Comparison of ENCODE assay signal across 19 mouse cellular contexts in genomic region chr16:7145505-7145904, GRCm38 (mm10).
DNase-seq lines count a peak whose midpoint lies in the region; ATAC-seq lines count a peak whose summit lies in the region.
"Had no signal": no experiment of that assay in that cellular context is flagged by ENCODE, and none has a peak within 500 bp of the region (broad histone marks: within the 10 kb centered on the region; RNA-seq: fewer than 3 reads in every experiment).

No protein-coding gene starts in this region.

- peaks cover 15% of the 10 kb centered on the region for H3K4me1 ChIP-seq in neural tube, embryonic 11.5 days (ENCODE audit: control insufficient read depth, insufficient read depth, low read length)
- H3K4me1 ChIP-seq in hindbrain, embryonic 15.5 days (replicated peaks): peaks cover 59% of the 10 kb centered on the region
- peaks cover 56% of the 10 kb centered on the region for H3K4me1 ChIP-seq in midbrain, embryonic 16.5 days (ENCODE audit: control insufficient read depth, insufficient read depth, low read length)
- H3K4me1 ChIP-seq: liver, embryonic 15.5 days had no signal

- no peaks in the 10 kb centered on the region for H3K36me3 ChIP-seq in neural tube, embryonic 11.5 days (ENCODE audit: control insufficient read depth, insufficient read depth, low read length)
- H3K36me3 ChIP-seq in hindbrain, embryonic 15.5 days: no peaks in the 10 kb centered on the region
- H3K36me3 ChIP-seq in midbrain, embryonic 16.5 days (ENCODE audit: control insufficient read depth, insufficient read depth, low read length): no peaks in the 10 kb centered on the region
- H3K36me3 ChIP-seq: heart, embryonic 15.5 days; limb, embryonic 15.5 days; liver, embryonic 15.5 days had no signal

- ATAC-seq in neural tube, embryonic 11.5 days (ENCODE audit: insufficient read depth, low FRiP score, low TSS enrichment): no peak
- ATAC-seq in hindbrain, embryonic 15.5 days (ENCODE audit: low FRiP score, low read depth): no peak
- ATAC-seq in midbrain, embryonic 16.5 days: no peak
- no peak for ATAC-seq in inflammation-experienced regulatory T-cells, adult 6 months

- H3K4me2 ChIP-seq in neural tube, embryonic 11.5 days (ENCODE audit: low read depth): no peak overlapping the region
- 0 out of 2 replicates have a peak overlapping the region, but pooled peaks have one; percentile 2 for H3K4me2 ChIP-seq in hindbrain, embryonic 15.5 days
- H3K4me2 ChIP-seq in midbrain, embryonic 16.5 days (ENCODE audit: low read length): peak overlapping the region; percentile 12; the same call in 1 of the 2 replicates
- H3K4me2 ChIP-seq: heart, embryonic 15.5 days; limb, embryonic 15.5 days; liver, embryonic 15.5 days had no signal

- no peaks in the 10 kb centered on the region for H3K9me3 ChIP-seq in neural tube, embryonic 11.5 days (ENCODE audit: control insufficient read depth, low read length)
- H3K9me3 ChIP-seq in hindbrain, embryonic 15.5 days: no peaks in the 10 kb centered on the region
- no peaks in the 10 kb centered on the region for H3K9me3 ChIP-seq in midbrain, embryonic 16.5 days (replicated peaks; ENCODE audit: control insufficient read depth, low read length, poor library complexity, severe bottlenecking)
- H3K9me3 ChIP-seq: heart, embryonic 15.5 days; limb, embryonic 15.5 days; liver, embryonic 15.5 days had no signal

- DNase-seq in neural tube, embryonic 11.5 days (ENCODE audit: low spot score): no peak
- DNase-seq in neural tube, embryonic 10.5 days (ENCODE audit: extremely low spot score, low spot score): no peak
- peak; percentile 50 for DNase-seq in retina, postnatal 1 day
- no peak for DNase-seq in urinary bladder, postnatal 14 days (ENCODE audit: low spot score)
- DNase-seq in layer of hippocampus, postnatal 36 days: no peak
- DNase-seq: adrenal gland, postnatal 10 days; cerebellum, adult 9-11 months; gastrocnemius, postnatal 25 days; heart, adult 2 months; kidney, adult 2 months; kidney, postnatal 10 days; right cerebral cortex, adult 18-20 months; thymus, postnatal 36 days had no signal

- 61% methylated on average over 10 of the region's 10 CpGs for WGBS in neural tube, embryonic 11.5 days
- 23% methylated on average over 10 of the region's 10 CpGs for WGBS in hindbrain, embryonic 15.5 days
- WGBS in midbrain, embryonic 16.5 days: 26% methylated on average over 10 of the region's 10 CpGs

- no peak overlapping the region for H3K9ac ChIP-seq in neural tube, embryonic 11.5 days (ENCODE audit: low read length)
- H3K9ac ChIP-seq in hindbrain, embryonic 15.5 days: no peak overlapping the region
- H3K9ac ChIP-seq in midbrain, embryonic 16.5 days (ENCODE audit: low read depth, low read length): 0 out of 2 replicates have a peak overlapping the region, but pooled peaks have one; percentile 23
- H3K9ac ChIP-seq: heart, embryonic 15.5 days; limb, embryonic 15.5 days; liver, embryonic 15.5 days had no signal

- H3K27me3 ChIP-seq in neural tube, embryonic 11.5 days (ENCODE audit: control insufficient read depth, insufficient read depth, low read length): no peaks in the 10 kb centered on the region
- H3K27me3 ChIP-seq in hindbrain, embryonic 15.5 days: no peaks in the 10 kb centered on the region
- H3K27me3 ChIP-seq in midbrain, embryonic 16.5 days (ENCODE audit: control insufficient read depth, insufficient read depth, low read depth, low read length): no peaks in the 10 kb centered on the region
- H3K27me3 ChIP-seq: heart, embryonic 15.5 days; limb, embryonic 15.5 days; liver, embryonic 15.5 days had no signal

- H3K27ac ChIP-seq in neural tube, embryonic 11.5 days (ENCODE audit: low read depth, low read length): 0 out of 2 replicates have a peak overlapping the region, but pooled peaks have one; percentile 34
- H3K27ac ChIP-seq in hindbrain, embryonic 15.5 days (replicated peaks): peak overlapping the region; percentile 47
- H3K27ac ChIP-seq in midbrain, embryonic 16.5 days (ENCODE audit: low read length): no peak overlapping the region; the same call in 1 of the 2 replicates
- H3K27ac ChIP-seq: heart, adult 2 months; heart, embryonic 15.5 days; limb, embryonic 15.5 days; liver, embryonic 15.5 days had no signal

- no peak overlapping the region for H3K4me3 ChIP-seq in neural tube, embryonic 11.5 days (ENCODE audit: low read depth, low read length)
- H3K4me3 ChIP-seq in hindbrain, embryonic 15.5 days: no peak overlapping the region
- no peak overlapping the region for H3K4me3 ChIP-seq in midbrain, embryonic 16.5 days (ENCODE audit: low read depth, low read length)
- H3K4me3 ChIP-seq: heart, adult 2 months; heart, embryonic 15.5 days; limb, embryonic 15.5 days; liver, embryonic 15.5 days had no signal
